Mouse (Mus musculus): ENCODE data around the gene Marcks. TPM values are rescaled to one million over a fixed set of nuclear protein-coding genes. Genes with fewer than 3 reads are reported as not detected.
"Not testable (repeated sequence)": the region's sequence is repeated elsewhere in the genome, so short reads cannot be mapped to it uniquely, and the experiment has no call there.

Marcks gene
- polyA plus RNA-seq, 1 experiment from 2014 or later = 79.0 TPM

GRCm38 (mm10) chr10:37096529-37096928, 42.2 kb downstream of the Marcks start:
- H3K4me2 ChIP-seq = no peak overlapping the region
- H3K27me3 ChIP-seq (replicated peaks) = no peaks in the 10 kb centered on the region
- H3K9me3 ChIP-seq (replicated peaks) = peaks cover 4% of the 10 kb centered on the region
- no peak for ATAC-seq (ENCODE audit: insufficient number of reproducible peaks, low FRiP score)
- peaks cover 6% of the 10 kb centered on the region for H3K4me1 ChIP-seq (replicated peaks)
- H3K4me3 ChIP-seq = no peak overlapping the region
- H3K27ac ChIP-seq (ENCODE audit: poor library complexity, severe bottlenecking) = no peak overlapping the region
- H3K36me3 ChIP-seq = no peaks in the 10 kb centered on the region
- 72% methylated on average over 3 of the region's 3 CpGs for WGBS
- H3K9ac ChIP-seq = no peak overlapping the region

GRCm38 (mm10) chr10:37095803-37096202, 42.9 kb downstream of the Marcks start:
- H3K4me3 ChIP-seq = no peak overlapping the region
- peaks cover 4% of the 10 kb centered on the region for H3K9me3 ChIP-seq (replicated peaks)
- H3K27me3 ChIP-seq (replicated peaks) = no peaks in the 10 kb centered on the region
- H3K36me3 ChIP-seq = no peaks in the 10 kb centered on the region
- WGBS = 31% methylated on average over 6 of the region's 6 CpGs
- peak; percentile 68; the same call in 1 of the 2 replicates for ATAC-seq (ENCODE audit: insufficient number of reproducible peaks, low FRiP score)
- H3K4me1 ChIP-seq (replicated peaks) = peaks cover 6% of the 10 kb centered on the region
- H3K9ac ChIP-seq = no peak overlapping the region
- no peak overlapping the region for H3K27ac ChIP-seq (ENCODE audit: poor library complexity, severe bottlenecking)
- H3K4me2 ChIP-seq = no peak overlapping the region

DNA sequence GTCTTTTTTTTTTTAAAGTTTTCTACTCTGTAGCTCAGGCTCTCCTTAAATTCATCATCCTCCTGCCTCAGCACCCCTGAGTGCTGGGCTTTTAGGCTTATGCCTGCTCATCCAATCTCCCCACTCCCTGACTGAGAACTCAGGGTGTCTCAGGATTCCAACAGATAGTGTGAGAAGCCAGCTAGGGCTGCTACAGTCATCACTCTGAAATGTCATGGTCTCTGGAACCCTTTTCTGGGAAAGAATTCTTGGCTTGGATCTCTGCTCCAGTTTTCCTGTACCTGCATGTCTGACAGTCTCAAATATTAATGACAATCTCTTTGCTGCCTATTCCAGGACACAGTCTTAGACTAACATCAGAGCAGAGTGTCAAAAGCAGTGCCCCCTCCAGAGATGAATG, 45.4 kb downstream of the Marcks start:
- no peak overlapping the region for H3K4me3 ChIP-seq
- H3K9me3 ChIP-seq (replicated peaks) = peaks cover 4% of the 10 kb centered on the region
- H3K9ac ChIP-seq = no peak overlapping the region
- H3K4me1 ChIP-seq (replicated peaks) = peaks cover 6% of the 10 kb centered on the region
- no peak overlapping the region for H3K27ac ChIP-seq (ENCODE audit: poor library complexity, severe bottlenecking)
- no peak for ATAC-seq (ENCODE audit: insufficient number of reproducible peaks, low FRiP score)
- H3K27me3 ChIP-seq (replicated peaks) = no peaks in the 10 kb centered on the region
- no peaks in the 10 kb centered on the region for H3K36me3 ChIP-seq
- H3K4me2 ChIP-seq = no peak overlapping the region

GRCm38 (mm10) chr10:37090411-37090810, 48.3 kb downstream of the Marcks start:
- H3K9me3 ChIP-seq (replicated peaks) = peaks cover 8% of the 10 kb centered on the region
- no peak overlapping the region for H3K27ac ChIP-seq (ENCODE audit: poor library complexity, severe bottlenecking)
- H3K27me3 ChIP-seq (replicated peaks) = no peaks in the 10 kb centered on the region
- H3K4me3 ChIP-seq = no peak overlapping the region
- WGBS = 79% methylated on average over 3 of the region's 3 CpGs
- no peaks in the 10 kb centered on the region for H3K36me3 ChIP-seq
- H3K4me2 ChIP-seq = no peak overlapping the region
- no peak overlapping the region for H3K9ac ChIP-seq
- H3K4me1 ChIP-seq (replicated peaks) = no peaks in the 10 kb centered on the region
- no peak for ATAC-seq (ENCODE audit: insufficient number of reproducible peaks, low FRiP score)

GRCm38 (mm10) chr10:37084071-37084470, 54.6 kb downstream of the Marcks start:
- H3K27me3 ChIP-seq (replicated peaks); H3K9ac ChIP-seq; H3K4me1 ChIP-seq (replicated peaks); H3K9me3 ChIP-seq (replicated peaks); H3K36me3 ChIP-seq; H3K4me2 ChIP-seq; ATAC-seq (ENCODE audit: insufficient number of reproducible peaks, low FRiP score); H3K4me3 ChIP-seq; H3K27ac ChIP-seq (ENCODE audit: poor library complexity, severe bottlenecking): not testable (repeated sequence)
- 63% methylated on average over 2 of the region's 2 CpGs for WGBS

Other genes with a start within 250 kb of the Marcks start
- gene Hdac2, start 164.4 kb downstream of the Marcks start, polyA plus RNA-seq (2016; fragmentation: Nextera tagmentation; extraction: Ambion mirVana) = 182 and 192 TPM in 2 replicates